Mouse (Mus musculus): Measurements from ENCODE around the gene Srd5a1.

DNA sequence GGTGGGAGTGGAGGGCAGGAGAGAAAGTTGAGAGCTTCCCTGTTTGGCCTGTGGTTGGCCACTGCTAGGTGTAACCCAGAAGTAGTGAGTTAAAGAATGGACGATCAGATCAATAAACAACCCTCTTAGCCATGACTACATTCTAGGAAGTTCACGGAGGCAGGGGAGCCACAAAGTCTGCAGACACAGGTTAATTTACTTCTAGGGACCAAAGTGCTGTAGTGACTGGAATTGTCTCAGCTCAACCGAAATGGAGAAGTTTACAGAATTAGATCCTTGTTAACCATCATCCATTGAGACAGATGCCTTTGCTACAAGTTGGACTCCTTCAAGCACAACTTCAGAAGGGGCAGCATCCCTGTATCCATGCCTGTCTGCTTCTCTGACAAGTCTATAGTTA lies 23.4 kb downstream of the Srd5a1 start:
- TF ChIP-seq CTCF (IDR thresholded peaks at IDR 0.05; ENCODE audit: borderline replicate concordance, insufficient read depth, low read length), result no peak
- no peak for TF ChIP-seq POLR2A (IDR thresholded peaks at IDR 0.05; ENCODE audit: low read depth, low read length)
